Mouse (Mus musculus): ENCODE measurements at regions not wholly inside any gene's neighbourhood (a gene's known extent, or its start where the extent isn't known, plus 50 kb on each side); places are given as distances from the start of the nearest gene placed in this dataset.

DNA sequence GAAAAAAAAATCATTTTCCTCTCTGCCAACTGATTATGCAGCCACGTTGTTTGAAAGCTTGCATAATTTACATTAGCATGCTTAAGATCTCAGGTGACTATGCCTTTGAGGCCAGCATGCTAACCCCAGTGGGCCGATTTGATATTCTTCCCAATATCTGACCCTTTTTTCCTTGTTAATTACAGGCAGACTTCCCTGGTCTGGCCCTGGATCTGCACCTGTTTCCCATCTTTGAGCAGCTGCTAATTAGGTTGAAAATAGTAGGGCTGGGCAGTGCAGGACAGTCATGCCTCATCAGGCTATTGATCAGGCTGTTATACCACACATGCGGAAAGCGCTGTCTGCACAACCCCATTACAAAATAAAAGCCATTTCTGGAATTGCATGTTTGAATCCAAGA lies 191.2 kb upstream of the Tfap2d start:
- no peak for TF ChIP-seq CTCF (IDR thresholded peaks at IDR 0.05; ENCODE audit: borderline replicate concordance, extremely low read depth, insufficient read depth, insufficient read length)
- TF ChIP-seq POLR2A (IDR thresholded peaks at IDR 0.05; ENCODE audit: borderline replicate concordance, extremely low read depth, insufficient read depth, insufficient read length, poor library complexity, severe bottlenecking): no peak
